Mouse (Mus musculus): Measurements from ENCODE around the gene Gm20509.

GRCm38 (mm10) chr9:73103880-73104198, 1.6 kb downstream of the Gm20509 start:
- TF ChIP-seq CTCF (IDR thresholded peaks at IDR 0.05; ENCODE audit: borderline replicate concordance, insufficient read depth, low read depth, low read length) (no peak), POLR2A (IDR thresholded peaks at IDR 0.05; ENCODE audit: borderline replicate concordance, insufficient read depth, low read length) (no peak)

Data from cerebellum, adult 2 months (tissue).